Mouse (Mus musculus): Measurements from ENCODE around the gene Ttyh3.

DNA sequence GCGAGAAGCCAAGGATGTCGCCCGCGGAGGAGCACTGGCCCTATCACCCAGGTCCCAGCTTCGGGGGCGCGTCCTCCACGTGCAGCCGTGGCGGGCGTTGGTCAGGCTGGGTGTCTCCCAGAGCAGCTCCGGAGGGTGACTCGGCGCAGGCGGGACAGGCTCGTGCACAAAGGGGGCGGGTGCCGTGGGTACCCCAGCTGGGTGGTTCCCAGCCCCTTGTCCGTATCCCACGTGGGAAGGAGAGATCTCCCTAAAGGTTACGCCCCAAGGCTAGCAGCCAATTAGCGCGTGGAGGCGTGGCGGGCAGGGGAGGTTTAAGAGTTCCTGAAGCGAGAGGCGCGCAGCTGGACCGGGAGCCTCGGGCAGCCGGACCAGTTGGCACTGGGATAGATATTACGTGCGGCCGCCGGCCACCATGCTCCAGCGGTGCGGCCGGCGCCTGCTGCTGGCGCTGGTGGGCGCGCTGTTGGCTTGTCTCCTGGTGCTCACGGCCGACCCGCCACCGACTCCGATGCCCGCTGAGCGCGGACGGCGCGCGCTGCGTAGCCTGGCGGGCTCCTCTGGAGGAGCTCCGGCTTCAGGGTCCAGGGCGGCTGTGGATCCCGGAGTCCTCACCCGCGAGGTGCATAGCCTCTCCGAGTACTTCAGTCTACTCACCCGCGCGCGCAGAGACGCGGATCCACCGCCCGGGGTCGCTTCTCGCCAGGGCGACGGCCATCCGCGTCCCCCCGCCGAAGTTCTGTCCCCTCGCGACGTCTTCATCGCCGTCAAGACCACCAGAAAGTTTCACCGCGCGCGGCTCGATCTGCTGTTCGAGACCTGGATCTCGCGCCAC, 41.6 kb downstream of the Ttyh3 start, which contains the start of gene Lfng:
- no peak; a peak in 1 of 6 replicates for TF ChIP-seq CTCF (IDR thresholded peaks at IDR 0.05 in 2 of 3, conservative IDR thresholded peaks at IDR 0.05 in 1 of 3; ENCODE audit: control insufficient read depth in 1 of 3, insufficient read depth in 1 of 3, low read depth in 2 of 3, low read length in 3 of 3, poor library complexity in 1 of 3, severe bottlenecking in 1 of 3)
- TF ChIP-seq POLR2A (IDR thresholded peaks at IDR 0.05; ENCODE audit: control insufficient read depth in 1 of 2, insufficient read depth in 1 of 2, low read depth in 1 of 2, low read length in 2 of 2, poor library complexity in 1 of 2) = peak; percentile 91 to 95
- no peak for TF ChIP-seq HCFC1 (IDR thresholded peaks at IDR 0.05; ENCODE audit: low read depth, low read length)
- no peak for TF ChIP-seq ETS1 (IDR thresholded peaks at IDR 0.05; ENCODE audit: low read depth, low read length)
- TF ChIP-seq MEF2A (IDR thresholded peaks at IDR 0.05; ENCODE audit: extremely low read depth, insufficient replicate concordance, low read depth, low read length, poor library complexity, severe bottlenecking) = no peak
- TF ChIP-seq MAFK (IDR thresholded peaks at IDR 0.05; ENCODE audit: borderline replicate concordance, low read depth, low read length) = no peak
- TF ChIP-seq CHD1 (IDR thresholded peaks at IDR 0.05; ENCODE audit: low read depth, low read length) = no peak
- no peak for TF ChIP-seq EP300 (IDR thresholded peaks at IDR 0.05; ENCODE audit: low read depth in 1 of 2, low read length in 2 of 2)
- TF ChIP-seq POLR2AphosphoS5 (IDR thresholded peaks at IDR 0.05; ENCODE audit: borderline replicate concordance, low read depth, low read length) = no peak
- TF ChIP-seq SIN3A (IDR thresholded peaks at IDR 0.05; ENCODE audit: low read length) = peak; percentile 69; the same call in 1 of the 2 replicates
- peak; percentile 37 for TF ChIP-seq MAZ (IDR thresholded peaks at IDR 0.05; ENCODE audit: low read depth, low read length)
- TF ChIP-seq SMC3 (IDR thresholded peaks at IDR 0.05; ENCODE audit: low read depth, low read length) = no peak
- 0 out of 2 replicates have a peak, but pooled peaks have one; percentile 33 for TF ChIP-seq NRF1 (IDR thresholded peaks at IDR 0.05; ENCODE audit: insufficient read depth, low read depth, low read length, poor library complexity, severe bottlenecking)
